Mouse (Mus musculus): ENCODE measurements at regions not wholly inside any gene's neighbourhood (a gene's known extent, or its start where the extent isn't known, plus 50 kb on each side); places are given as distances from the start of the nearest gene placed in this dataset.

GRCm38 (mm10) chr2:115211191-115211590 lies 370.3 kb upstream of the BC052040 start:
- no peak for TF ChIP-seq CTCF (IDR thresholded peaks at IDR 0.05; ENCODE audit: insufficient read depth, low read depth, low read length)
- no peak for TF ChIP-seq POLR2A (IDR thresholded peaks at IDR 0.05; ENCODE audit: insufficient read depth, low read depth, low read length)
